Mouse (Mus musculus) liver, embryonic 14.5 days (tissue): ENCODE results near the gene 1700003H04Rik. TPM values are rescaled to one million over a fixed set of nuclear protein-coding genes. Genes with fewer than 3 reads are reported as not detected.

ENCODE experiments used
- ATAC-seq: fragments of 200-750 bp; cut with Nextera tagmentation; 2 replicates; pipeline ENCODE4 v1.8.0; 2017; ENCODE audit warnings: moderate number of reproducible peaks, mild to moderate bottlenecking, moderate library complexity; ENCODE audit not compliant: insufficient read depth
- DNase-seq, 3 experiments: peaks; one replicate each; pipeline ENCODE4 v3.0.0-alpha.2; 2012 to 2013; ENCODE audit warnings: low read depth in 3 of 3, low spot score in 3 of 3
- H3K27ac ChIP-seq: fragments of 300-500 bp; sonication (generic); 2 replicates; pipeline ENCODE4 v1.5.1; 2014; ENCODE audit warnings: moderate library complexity, mild to moderate bottlenecking, control low read depth, inconsistent platforms
- H3K27me3 ChIP-seq: fragments of 300-500 bp; sonication (generic); 2 replicates; pipeline ENCODE4 v1.6.1; 2014; ENCODE audit warnings: mild to moderate bottlenecking, low read length, moderate library complexity; ENCODE audit not compliant: control insufficient read depth, insufficient read depth
- H3K36me3 ChIP-seq: fragments of 300-500 bp; sonication (generic); replicated peaks from 2 replicates; pipeline ENCODE4 v1.6.1; 2014; ENCODE audit warnings: low read depth; ENCODE audit not compliant: control insufficient read depth, insufficient read depth
- H3K4me1 ChIP-seq, 2 experiments: fragments of 200-500 bp in 1 of 2; fragments of 300-500 bp in 1 of 2; sonication (generic) in 1 of 2; replicated peaks; 2 replicates each; pipeline ENCODE4 v1.6.1; 2012 to 2014; ENCODE audit warnings: antibody characterized with exemption in 1 of 2, inconsistent platforms in 1 of 2, low read length in 1 of 2; ENCODE audit not compliant: control insufficient read depth in 2 of 2, insufficient read depth in 2 of 2
- H3K4me2 ChIP-seq: fragments of 300-500 bp; sonication (generic); 2 replicates; pipeline ENCODE4 v1.6.1; 2014; ENCODE audit warnings: low read depth, mild to moderate bottlenecking, control low read depth, moderate library complexity
- H3K4me3 ChIP-seq, 2 experiments: fragments of 200-500 bp in 1 of 2; fragments of 300-500 bp in 1 of 2; sonication (generic) in 1 of 2; 2 replicates each; pipeline ENCODE4 v1.5.1; 2012 to 2014; ENCODE audit warnings: low read depth in 2 of 2, low read length in 2 of 2, mild to moderate bottlenecking in 2 of 2, control low read depth in 1 of 2, inconsistent platforms in 1 of 2, moderate library complexity in 1 of 2; ENCODE audit not compliant: insufficient read depth in 1 of 2
- H3K9ac ChIP-seq: fragments of 300-500 bp; sonication (generic); replicated peaks from 2 replicates; pipeline ENCODE4 v1.6.1; 2014; ENCODE audit warnings: mild to moderate bottlenecking, control low read depth, moderate library complexity
- H3K9me3 ChIP-seq: fragments of 300-500 bp; sonication (generic); 2 replicates; pipeline ENCODE4 v1.6.1; 2016; ENCODE audit warnings: low read length, mixed read lengths; ENCODE audit not compliant: control insufficient read depth
- CTCF ChIP-seq: IDR thresholded peaks from 2 replicates; pipeline ENCODE4 v1.5.1; 2016; ENCODE audit warnings: antibody characterized with exemption, low read depth, control low read depth
- EP300 ChIP-seq: IDR thresholded peaks from 2 replicates; pipeline ENCODE4 v1.6.1; 2016; ENCODE audit warnings: antibody characterized with exemption, low read depth
- WGBS: fragments of 180-500 bp; shearing (Covaris S2); extraction: QIAGEN DNeasy Blood & Tissue Kit; methylation state at CpG from one replicate; pipeline ENCODE4 v1.1.7; 2014; ENCODE audit not compliant: insufficient replicate concordance; 5-methylcytosine and 5-hydroxymethylcytosine counted together
- polyA plus RNA-seq, 2 experiments: library from polyadenylated mRNA; depleted of rRNA in 1 of 2; stranded (reverse) in 1 of 2; unstranded in 1 of 2; fragments of >200 nt; fragmentation: Nextera tagmentation in 1 of 2; extraction: Ambion mirVana in 1 of 2; gene quantifications; 2 replicates each; pipeline versions ENCODE4 v1.2.1 to v1.2.3; 2012 to 2014

The 1700003H04Rik gene
- polyA plus RNA-seq, 2 experiments, result not detected

- Histone ChIP-seq H3K27ac (no peak overlapping the region), H3K9ac (no peak overlapping the region), H3K36me3 (no peaks in the 10 kb centered on the region), H3K9me3 (no peaks in the 10 kb centered on the region), H3K4me2 (no peak overlapping the region), H3K27me3 (no peaks in the 10 kb centered on the region), H3K4me3 (no peak overlapping the region), H3K4me1 (no peaks in the 10 kb centered on the region)
- no peak for TF ChIP-seq CTCF
- TF ChIP-seq EP300, result no peak
- no peak for ATAC-seq
- DNase-seq, result no peak
- WGBS, result 49% methylated on average over 1 of the region's 1 CpGs
These were observed 24.6 kb upstream of the 1700003H04Rik start for GRCm38 (mm10) chr3:124605518-124605917.

- H3K27me3 ChIP-seq, result no peaks in the 10 kb centered on the region
- no peaks in the 10 kb centered on the region for H3K36me3 ChIP-seq
- no peak overlapping the region for H3K4me3 ChIP-seq
- DNase-seq (no peak), ATAC-seq (no peak)
- H3K4me2 ChIP-seq, result no peak overlapping the region
- H3K9ac ChIP-seq, result no peak overlapping the region
- H3K9me3 ChIP-seq, result no peaks in the 10 kb centered on the region
- H3K4me1 ChIP-seq, result no peaks in the 10 kb centered on the region
- TF ChIP-seq CTCF (no peak), EP300 (no peak)
- H3K27ac ChIP-seq, result no peak overlapping the region
These were observed 16.9 kb upstream of the 1700003H04Rik start for GRCm38 (mm10) chr3:124597789-124598188.

- WGBS, result 17% methylated on average over 3 of the region's 3 CpGs
- Histone ChIP-seq H3K27ac (no peak overlapping the region), H3K36me3 (no peaks in the 10 kb centered on the region), H3K9me3 (no peaks in the 10 kb centered on the region), H3K9ac (no peak overlapping the region), H3K4me3 (no peak overlapping the region), H3K4me1 (no peaks in the 10 kb centered on the region), H3K4me2 (no peak overlapping the region), H3K27me3 (no peaks in the 10 kb centered on the region)
- DNase-seq (no peak), ATAC-seq (no peak)
- no peak for TF ChIP-seq EP300
- TF ChIP-seq CTCF, result no peak
These were observed 6.6 kb upstream of the 1700003H04Rik start for GRCm38 (mm10) chr3:124587534-124587933.

- 67% methylated on average over 2 of the region's 2 CpGs for WGBS
- ATAC-seq, result no peak
These were observed 4.9 kb upstream of the 1700003H04Rik start for GRCm38 (mm10) chr3:124585761-124586160.

GRCm38 (mm10) chr3:124557317-124557716, 23.6 kb downstream of the 1700003H04Rik start:
- Histone ChIP-seq H3K9me3 (no peaks in the 10 kb centered on the region), H3K27ac (no peak overlapping the region), H3K4me3 (no peak overlapping the region), H3K4me1 (no peaks in the 10 kb centered on the region), H3K4me2 (no peak overlapping the region), H3K9ac (no peak overlapping the region), H3K36me3 (no peaks in the 10 kb centered on the region), H3K27me3 (no peaks in the 10 kb centered on the region)
- DNase-seq (no peak), ATAC-seq (no peak)
- TF ChIP-seq CTCF (no peak), EP300 (no peak)
- WGBS, result 71% methylated on average over 2 of the region's 2 CpGs

More at GRCm38 (mm10) chr3:124585761-124586160, 4.9 kb upstream of the 1700003H04Rik start:
- DNase-seq, result no peak
- TF ChIP-seq EP300 (no peak), CTCF (no peak; the same call in 1 of the 2 replicates)
- Histone ChIP-seq H3K36me3 (no peaks in the 10 kb centered on the region), H3K9me3 (no peaks in the 10 kb centered on the region), H3K27ac (no peak overlapping the region), H3K27me3 (no peaks in the 10 kb centered on the region), H3K4me2 (no peak overlapping the region), H3K4me3 (no peak overlapping the region), H3K4me1 (no peaks in the 10 kb centered on the region), H3K9ac (no peak overlapping the region)
